Mouse (Mus musculus) inflammation-experienced regulatory T-cells, adult 6 months (primary cell): ENCODE results near the gene St6galnac6. TPM values are rescaled to one million over a fixed set of nuclear protein-coding genes. Genes with fewer than 3 reads are reported as not detected.
A peak's percentile ranks its signal among the peaks of the same experiment; 100 is the strongest.

Experiments
- ATAC-seq: one replicate; pipeline ENCODE4 v1.8.0; 2017
- polyA plus RNA-seq, 3 experiments: library from polyadenylated mRNA; unstranded; fragments of 100-300 nt; shearing (Covaris generic); gene quantifications; one replicate each; pipeline ENCODE4 v1.2.1; 2017

The St6galnac6 gene
- polyA plus RNA-seq, 3 experiments from 2014 or later = 3.4 to 5.1 (median 4.3) TPM

- peak; percentile 82 for ATAC-seq
Observed at GRCm38 (mm10) chr2:32586871-32587351, 12.6 kb upstream of the St6galnac6 start, which contains the start of gene St6galnac4. St6galnac4 (plus strand) TSS chr2:32587095.

DNA sequence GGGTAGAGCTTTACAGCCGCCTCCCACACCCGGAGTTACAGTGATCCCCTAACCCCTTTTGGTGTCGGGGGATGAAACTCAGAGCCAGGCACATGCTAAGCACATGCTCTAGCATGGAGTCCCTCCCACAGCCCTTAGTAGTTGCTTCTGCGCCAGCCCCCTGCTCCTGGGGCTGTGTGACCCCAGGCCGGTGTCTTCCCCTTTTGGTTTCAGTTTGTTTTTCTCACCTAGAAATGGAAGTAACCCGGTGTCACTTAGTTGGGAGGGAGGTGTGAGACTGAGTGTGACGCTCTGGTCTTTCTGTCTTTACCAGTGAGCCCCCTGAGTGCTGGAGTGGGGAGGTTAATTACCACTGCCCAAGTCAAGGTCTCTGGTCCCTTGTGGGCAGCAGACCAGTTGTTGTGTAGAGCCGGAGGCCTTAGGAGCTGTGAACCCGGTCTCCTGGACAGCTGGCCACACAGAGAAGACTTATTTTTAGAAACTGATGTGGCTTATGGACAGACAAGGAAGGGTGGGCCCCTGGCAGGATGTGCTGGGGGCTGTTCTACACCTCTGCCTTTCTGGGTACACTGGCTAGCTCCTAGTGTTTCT lies 11.7 kb upstream of the St6galnac6 start:
- peak; percentile 33 for ATAC-seq

GRCm38 (mm10) chr2:32589213-32589795 lies 10.2 kb upstream of the St6galnac6 start:
- no peak for ATAC-seq

DNA sequence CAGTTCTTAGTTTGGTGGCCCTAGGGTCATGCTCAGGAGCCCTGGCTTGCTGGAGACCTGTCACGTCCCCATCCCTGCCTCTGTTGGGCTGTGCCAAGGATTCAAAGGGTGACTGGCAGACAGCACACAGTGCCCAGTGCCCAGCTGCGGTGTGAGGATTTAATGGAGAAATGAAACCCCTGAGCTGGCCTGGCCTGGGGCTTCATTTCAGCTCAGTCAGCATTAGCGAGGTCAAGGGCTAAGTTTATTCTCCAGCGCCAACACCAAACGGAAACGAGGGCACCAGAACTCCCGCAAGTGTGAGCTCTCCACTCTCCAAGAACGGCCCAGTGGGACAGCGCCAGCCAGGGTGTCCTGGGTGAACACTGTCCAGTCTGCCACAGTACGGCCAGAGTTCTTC lies 9.3 kb upstream of the St6galnac6 start:
- no peak for ATAC-seq

DNA sequence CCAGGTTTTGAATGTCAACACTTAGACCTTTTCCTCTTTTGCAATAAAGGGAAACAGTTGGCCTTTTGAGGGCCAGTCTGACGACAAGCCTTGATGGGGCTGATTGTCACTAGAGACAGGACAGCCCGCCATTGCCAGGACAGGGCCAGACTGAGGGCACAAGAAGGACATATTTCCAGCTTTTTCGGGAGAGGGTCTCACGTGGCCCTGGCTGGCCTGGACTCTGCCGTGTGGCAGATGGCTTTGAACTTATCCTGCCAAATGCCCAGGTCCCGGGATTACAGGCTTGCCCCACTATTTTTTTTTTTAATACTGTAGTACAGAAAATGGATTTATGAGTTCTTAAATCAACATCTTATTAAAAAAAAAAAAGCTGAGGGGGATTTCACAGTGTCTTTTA lies 8.3 kb upstream of the St6galnac6 start:
- ATAC-seq = no peak

- no peak for ATAC-seq
Observed at GRCm38 (mm10) chr2:32596725-32597124, 2.8 kb upstream of the St6galnac6 start.

DNA sequence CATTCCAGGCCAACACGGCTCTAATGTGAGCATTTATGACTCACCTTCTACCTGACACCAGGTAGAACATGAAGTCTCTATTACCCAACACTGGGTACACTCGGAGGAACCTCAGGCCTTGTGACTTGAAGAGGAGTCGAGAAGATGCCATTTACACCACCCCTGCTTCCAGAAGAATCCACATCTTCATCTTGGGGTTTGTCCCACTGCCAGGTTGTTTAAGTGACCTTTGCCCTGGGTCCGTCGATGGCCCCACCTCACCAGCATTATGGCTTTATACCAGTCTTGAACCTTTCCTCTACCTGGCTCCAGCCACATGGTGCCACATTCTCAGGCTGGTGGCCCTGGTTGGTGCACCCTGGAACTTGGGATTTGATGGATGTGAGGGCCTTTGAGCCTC lies 2.3 kb upstream of the St6galnac6 start:
- no peak for ATAC-seq

DNA sequence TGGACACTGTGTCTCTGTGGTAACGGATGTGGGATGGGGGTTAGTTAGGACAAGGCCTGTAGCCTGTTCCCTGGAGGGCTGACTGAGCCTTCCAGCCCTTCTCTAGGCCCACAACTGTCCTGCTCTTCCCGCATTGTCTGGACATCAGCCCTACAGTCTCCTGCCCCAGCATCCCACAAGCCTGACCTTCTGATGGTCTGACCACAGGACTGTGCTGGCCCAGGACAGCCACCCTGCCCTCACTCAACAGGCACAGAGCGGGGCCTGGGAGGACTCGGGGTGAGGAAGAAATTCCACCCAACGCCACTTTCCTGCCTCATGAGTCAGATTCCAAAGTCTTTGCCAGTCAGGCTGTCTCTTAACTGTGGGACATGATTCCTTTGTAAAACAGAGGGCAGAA lies 1.8 kb upstream of the St6galnac6 start:
- ATAC-seq = no peak

- ATAC-seq = no peak
Observed at GRCm38 (mm10) chr2:32598506-32598905, 1.0 kb upstream of the St6galnac6 start.

DNA sequence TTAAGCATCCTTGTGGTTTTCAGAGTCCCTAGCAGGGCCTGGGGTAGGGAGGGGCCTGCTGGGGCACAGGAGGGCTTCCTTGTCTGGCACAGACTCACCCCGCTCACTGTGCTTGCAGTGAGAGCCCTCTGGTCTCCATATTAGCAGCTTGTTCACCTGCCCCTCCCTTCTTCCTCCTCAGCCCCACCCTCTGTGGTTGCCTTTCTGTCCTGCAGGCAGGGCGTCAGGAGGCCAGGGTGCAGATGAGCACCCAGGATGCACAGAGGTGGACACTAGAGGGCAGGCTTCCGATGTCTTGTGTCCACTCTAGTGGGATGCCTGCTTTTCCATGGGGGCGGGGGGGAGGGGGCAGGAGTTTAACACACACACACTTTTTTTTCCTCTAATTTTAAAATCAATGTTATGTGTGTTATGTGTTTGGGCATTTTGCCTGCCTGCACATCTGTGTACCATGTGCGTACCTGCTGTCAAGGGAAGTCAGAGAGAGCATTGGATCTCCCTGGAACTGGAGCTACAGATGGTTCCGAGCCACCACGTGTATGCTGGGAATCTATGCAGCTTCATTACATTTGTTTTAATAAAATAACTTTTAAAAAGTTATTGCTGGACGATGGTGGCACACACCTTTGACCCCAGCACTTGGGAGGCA lies 2.0 kb downstream of the St6galnac6 start:
- ATAC-seq = peak; percentile 58

- peak; percentile 58 for ATAC-seq
Observed at GRCm38 (mm10) chr2:32602600-32603054, 3.1 kb downstream of the St6galnac6 start.

GRCm38 (mm10) chr2:32604631-32605030 lies 5.1 kb downstream of the St6galnac6 start:
- ATAC-seq = no peak

GRCm38 (mm10) chr2:32606161-32607142 lies 6.9 kb downstream of the St6galnac6 start:
- peak; percentile 62 for ATAC-seq

GRCm38 (mm10) chr2:32607262-32607947 lies 7.9 kb downstream of the St6galnac6 start:
- peak; percentile 39 for ATAC-seq

DNA sequence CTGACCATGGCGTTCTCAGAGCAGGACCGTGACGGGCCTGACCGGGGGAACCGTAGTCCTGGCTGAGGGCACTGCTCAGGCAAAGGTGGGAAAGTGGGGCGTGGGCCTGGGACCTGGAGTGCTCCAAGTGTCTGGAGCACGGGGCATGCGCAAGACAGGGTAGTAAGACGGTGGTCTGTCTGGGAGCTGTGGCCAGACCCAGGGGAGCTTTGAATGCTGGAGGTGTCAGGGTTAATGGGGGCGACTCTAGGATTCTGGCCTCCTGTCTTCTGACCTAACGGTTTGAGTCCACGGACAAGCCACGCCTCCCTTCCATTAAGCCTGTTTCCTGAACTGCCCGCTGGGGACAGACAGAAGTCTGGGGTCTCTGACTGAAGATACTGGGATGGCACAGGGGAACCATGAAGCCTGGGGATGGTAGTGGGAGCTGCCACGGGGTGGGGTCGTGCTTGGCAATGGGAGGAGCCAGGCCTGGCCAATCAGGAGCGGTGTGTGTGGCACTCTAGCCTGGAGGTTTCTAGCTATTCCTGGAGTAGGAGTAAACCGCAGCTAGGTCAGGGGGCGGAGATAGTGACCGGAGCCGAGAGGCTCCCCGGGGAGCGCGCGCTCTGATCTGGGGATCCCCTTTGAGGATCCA lies 8.8 kb downstream of the St6galnac6 start:
- ATAC-seq = peak; percentile 39

DNA sequence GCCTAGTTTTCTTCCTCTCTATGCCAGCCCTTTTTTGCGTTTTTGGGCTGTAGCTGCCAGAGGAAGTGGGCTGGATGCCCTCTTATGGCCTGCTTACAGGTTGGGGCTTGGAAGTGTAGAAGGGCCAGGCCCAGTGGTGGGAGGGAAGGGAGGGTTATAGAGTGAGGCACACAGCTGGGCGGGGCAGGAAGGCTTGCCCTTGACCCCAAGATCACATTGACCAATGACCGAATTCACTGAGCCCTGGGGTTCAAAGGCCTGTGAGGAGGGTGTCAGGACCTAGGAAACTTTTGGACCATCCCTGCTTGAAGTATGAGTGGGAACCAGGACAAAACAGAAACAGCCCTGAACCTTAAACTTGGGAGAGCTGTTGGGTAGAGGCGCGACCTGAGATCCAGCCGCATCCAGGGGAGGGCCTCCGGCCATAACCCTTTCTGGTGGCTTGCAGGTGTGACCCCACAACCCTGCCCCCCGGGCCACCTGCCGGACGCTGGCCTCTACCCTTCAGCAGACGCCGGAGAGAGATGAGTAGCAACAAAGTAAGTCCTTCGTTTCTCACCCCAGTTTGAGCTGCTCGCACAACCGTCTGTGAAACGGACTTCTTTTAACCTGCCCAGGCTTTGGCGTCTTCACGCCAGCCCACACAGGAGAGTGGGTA lies 9.4 kb downstream of the St6galnac6 start:
- ATAC-seq = no peak

GRCm38 (mm10) chr2:32610610-32611229 lies 11.2 kb downstream of the St6galnac6 start:
- ATAC-seq = no peak

DNA sequence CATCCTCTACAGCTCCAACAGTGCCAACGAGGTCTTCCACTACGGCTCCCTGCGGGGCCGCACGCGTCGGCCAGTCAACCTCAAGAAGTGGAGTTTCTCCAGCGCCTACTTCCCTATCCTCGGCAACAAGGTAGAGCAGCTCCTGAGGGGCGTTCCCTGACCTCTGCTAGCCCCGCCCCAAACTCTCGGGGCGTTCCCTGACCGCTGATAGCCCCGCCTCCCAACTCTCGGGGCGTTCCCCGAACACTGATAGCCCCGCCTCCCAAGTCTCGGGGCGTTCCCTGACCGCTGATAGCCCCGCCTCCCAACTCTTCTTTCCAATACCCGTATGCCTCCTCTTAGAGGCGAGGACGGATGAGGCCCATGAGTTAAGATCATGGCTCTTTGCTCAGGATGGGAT lies 12.8 kb downstream of the St6galnac6 start:
- ATAC-seq = no peak

- ATAC-seq = no peak
Observed at GRCm38 (mm10) chr2:32617109-32617508, 17.6 kb downstream of the St6galnac6 start.

- ATAC-seq = no peak
Observed at GRCm38 (mm10) chr2:32617601-32618000, 18.1 kb downstream of the St6galnac6 start.
